Mouse (Mus musculus) large intestine, adult 2 months (tissue): ENCODE results near the gene Bnipl. TPM values are rescaled to one million over a fixed set of nuclear protein-coding genes. Genes with fewer than 3 reads are reported as not detected.

Experiments
- DNase-seq: peaks from one replicate; pipeline ENCODE4 v3.0.0-alpha.2; 2012; ENCODE audit warnings: low read depth, low spot score
- WGBS: fragments of 180-500 bp; shearing (Covaris S2); methylation state at CpG from one replicate; pipeline ENCODE4 v1.1.7; 2018; 5-methylcytosine and 5-hydroxymethylcytosine counted together
- polyA plus RNA-seq: library from polyadenylated mRNA; depleted of rRNA; stranded (reverse); fragments of >200 nt; gene quantifications from 2 replicates; pipeline ENCODE4 v1.2.3, GENCODE M21; 2012

Gene Bnipl
- polyA plus RNA-seq, 1 experiment, result 0.24 TPM

GRCm38 (mm10) chr3:95281216-95282126, 30.5 kb upstream of the Bnipl start, which contains the start of the genes Mindy1 and Prune1:
Mindy1 (plus strand) TSS chr3:95281345.
Prune1 (minus strand) TSS chr3:95282076.
- DNase-seq, result peak; percentile 99

GRCm38 (mm10) chr3:95280747-95281146, 29.8 kb upstream of the Bnipl start:
- DNase-seq, result no peak
- WGBS, result 3% methylated on average over 8 of the region's 8 CpGs

More at GRCm38 (mm10) chr3:95281216-95282126, 30.5 kb upstream of the Bnipl start, which contains the start of the genes Mindy1 and Prune1:
- under 1% methylated on average over 53 of the region's 53 CpGs for WGBS

- no peak for DNase-seq
- WGBS, result 65% methylated on average over 1 of the region's 1 CpGs
Observed at GRCm38 (mm10) chr3:95277149-95277551, 26.2 kb upstream of the Bnipl start.

- DNase-seq, result no peak
- 64% methylated on average over 5 of the region's 5 CpGs for WGBS
Observed at GRCm38 (mm10) chr3:95276428-95276934, 25.5 kb upstream of the Bnipl start.

- WGBS, result 71% methylated on average over 6 of the region's 6 CpGs
- no peak for DNase-seq
Observed at GRCm38 (mm10) chr3:95275161-95275560, 24.2 kb upstream of the Bnipl start.

- 92% methylated on average over 4 of the region's 4 CpGs for WGBS
- no peak for DNase-seq
Observed at GRCm38 (mm10) chr3:95274453-95274852, 23.5 kb upstream of the Bnipl start.

GRCm38 (mm10) chr3:95273471-95273870, 22.5 kb upstream of the Bnipl start:
- DNase-seq, result no peak
- WGBS, result 85% methylated on average over 5 of the region's 5 CpGs

- 87% methylated on average over 12 of the region's 12 CpGs for WGBS
- DNase-seq, result no peak
Observed at GRCm38 (mm10) chr3:95270766-95271364, 19.9 kb upstream of the Bnipl start.

- no peak for DNase-seq
- 89% methylated on average over 5 of the region's 5 CpGs for WGBS
Observed at GRCm38 (mm10) chr3:95269789-95270188, 18.8 kb upstream of the Bnipl start.

GRCm38 (mm10) chr3:95267855-95268254, 16.9 kb upstream of the Bnipl start:
- no peak for DNase-seq

- WGBS, result 97% methylated on average over 3 of the region's 3 CpGs
- no peak for DNase-seq
Observed at GRCm38 (mm10) chr3:95266052-95266451, 15.1 kb upstream of the Bnipl start.

GRCm38 (mm10) chr3:95264724-95265123, 13.7 kb upstream of the Bnipl start:
- WGBS, result 79% methylated on average over 1 of the region's 1 CpGs
- DNase-seq, result no peak

- 36% methylated on average over 11 of the region's 11 CpGs for WGBS
- peak; percentile 54 for DNase-seq
Observed at GRCm38 (mm10) chr3:95263089-95263739, 12.2 kb upstream of the Bnipl start.

GRCm38 (mm10) chr3:95261975-95262374, 11.0 kb upstream of the Bnipl start:
- 92% methylated on average over 4 of the region's 4 CpGs for WGBS
- DNase-seq, result no peak

GRCm38 (mm10) chr3:95256931-95257330, 5.9 kb upstream of the Bnipl start:
- no peak for DNase-seq
- WGBS, result 87% methylated on average over 5 of the region's 5 CpGs

- 73% methylated on average over 5 of the region's 5 CpGs for WGBS
- DNase-seq, result no peak
Observed at GRCm38 (mm10) chr3:95250361-95250760, 632 bp downstream of the Bnipl start.

- no peak for DNase-seq
- WGBS, result 64% methylated on average over 1 of the region's 1 CpGs
Observed at GRCm38 (mm10) chr3:95247660-95248336, 3.2 kb downstream of the Bnipl start.

- 43% methylated on average over 5 of the region's 5 CpGs for WGBS
- no peak for DNase-seq
Observed at GRCm38 (mm10) chr3:95246465-95247231, 4.3 kb downstream of the Bnipl start.

- no peak for DNase-seq
- 70% methylated on average over 2 of the region's 2 CpGs for WGBS
Observed at GRCm38 (mm10) chr3:95243086-95243485, 7.9 kb downstream of the Bnipl start.
